ENCODE assay signal across 9 mouse cellular contexts in genomic region chr2:149422564-149422963, GRCm38 (mm10). TPM values are rescaled to one million over a fixed set of nuclear protein-coding genes. Genes with fewer than 3 reads are reported as not detected.
DNase-seq lines count a peak whose midpoint lies in the region; ATAC-seq and TF ChIP-seq lines count a peak whose summit lies in the region.
"Had no signal": no experiment of that assay in that cellular context is flagged by ENCODE, and none has a peak within 500 bp of the region (broad histone marks: within the 10 kb centered on the region; RNA-seq: fewer than 3 reads in every experiment).

No protein-coding gene starts in this region.

- WGBS in hindbrain, embryonic 10.5 days: 44% methylated on average over 3 of the region's 4 CpGs

- H3K27ac ChIP-seq in hindbrain, embryonic 10.5 days: no peak overlapping the region
- H3K27ac ChIP-seq: liver, embryonic 13.5 days had no signal

- H3K36me3 ChIP-seq in G1E (replicated peaks): no peaks in the 10 kb centered on the region
- H3K36me3 ChIP-seq in hindbrain, embryonic 10.5 days: no peaks in the 10 kb centered on the region
- H3K36me3 ChIP-seq: liver, embryonic 13.5 days had no signal

- intact Hi-C loops in left cerebral cortex, postnatal 4 days (cut with DNase I): loop anchor here (2.0 to 10.0 kb wide), 3 partner anchors 412 to 678 kb away; partner anchors contain the start of gene C530025M09Rik

- H3K4me3 ChIP-seq in G1E (ENCODE audit: low read depth, low read length): no peak overlapping the region
- H3K4me3 ChIP-seq in hindbrain, embryonic 10.5 days: no peak overlapping the region
- H3K4me3 ChIP-seq: liver, embryonic 13.5 days had no signal

- no peaks in the 10 kb centered on the region for H3K4me1 ChIP-seq in G1E (ENCODE audit: insufficient read depth, low read depth, low read length)
- no peaks in the 10 kb centered on the region for H3K4me1 ChIP-seq in hindbrain, embryonic 10.5 days (replicated peaks)
- H3K4me1 ChIP-seq: liver, embryonic 13.5 days had no signal

- peak; percentile 40; the same call in 1 of the 2 replicates for ATAC-seq in G1E (ENCODE audit: extremely low read depth, insufficient number of reproducible peaks, low FRiP score, poor library complexity, severe bottlenecking)
- ATAC-seq in erythroid progenitor cell, adult 5-6 weeks (replicated peaks; ENCODE audit: low FRiP score, poor library complexity, severe bottlenecking): no peak

- no peaks in the 10 kb centered on the region for H3K27me3 ChIP-seq in G1E (ENCODE audit: insufficient read depth, low read length)
- H3K27me3 ChIP-seq in hindbrain, embryonic 10.5 days (ENCODE audit: insufficient read depth, poor library complexity, severe bottlenecking): no peaks in the 10 kb centered on the region
- H3K27me3 ChIP-seq: liver, embryonic 13.5 days had no signal

- DNase-seq in A20 (ENCODE audit: low read depth, low spot score) (peak; percentile 7), G1E (ENCODE audit: low spot score) (peak; percentile 1)
- peak; percentile 21 to 62 for DNase-seq in cerebellum, postnatal 25 days
- peak; percentile 24 for DNase-seq in hindbrain, embryonic 10.5 days (ENCODE audit: low spot score)
- peak; percentile 14 for DNase-seq in left cerebral cortex, postnatal 4 days
- peak; percentile 28 for DNase-seq in right cerebral cortex, postnatal 14 days
- no peak for DNase-seq in thymus, postnatal 10 days (ENCODE audit: low spot score in 2 of 2)
- DNase-seq: liver, embryonic 13.5 days had no signal

- no peaks in the 10 kb centered on the region for H3K9me3 ChIP-seq in G1E (replicated peaks)
- no peaks in the 10 kb centered on the region for H3K9me3 ChIP-seq in hindbrain, embryonic 10.5 days
- H3K9me3 ChIP-seq: liver, embryonic 13.5 days had no signal

- TF ChIP-seq CTCF in G1E (IDR thresholded peaks at IDR 0.05; ENCODE audit: low read depth, low read length): no peak

RNA-seq across cellular contexts. Expression of gene Cst10, which starts 17.7 kb away (rescaled TPM):
- not detected in 2 replicates for total RNA-seq in G1E (2014; fragmentation: Nextera tagmentation)
- total RNA-seq in G1E (2017): 0.22 TPM in 1 of 2 replicates, not detected in the other
- not detected in 2 replicates for polyA plus RNA-seq in G1E (2012)
- not detected in 2 replicates for polyA plus RNA-seq in hindbrain, embryonic 10.5 days (2016; fragmentation: Nextera tagmentation; extraction: Ambion mirVana)
- not detected for total RNA-seq in left cerebral cortex, postnatal 4 days (2021)
- not detected in 2 replicates for total RNA-seq in erythroid progenitor cell, adult 5-6 weeks (2015; ENCODE audit: low replicate concordance)
- total RNA-seq in erythroid progenitor cell, adult 5-6 weeks (2017; ENCODE audit: low replicate concordance): not detected in 2 replicates
- polyA plus RNA-seq: liver, embryonic 13.5 days had no signal

Comparison
In these comparisons a context has a peak if more than half of its experiments do, and no peak if none do; other contexts are left out.
1. DNase-seq: peak in A20 (single experiment), G1E (single experiment), cerebellum, postnatal 25 days (2 of 2), hindbrain, embryonic 10.5 days (single experiment), left cerebral cortex, postnatal 4 days (single experiment) and right cerebral cortex, postnatal 14 days (single experiment); none in thymus, postnatal 10 days (0 of 2).